Mouse (Mus musculus) midbrain, embryonic 11.5 days (tissue): ENCODE data around the gene Trabd2b. TPM values are rescaled to one million over a fixed set of nuclear protein-coding genes. Genes with fewer than 3 reads are reported as not detected.

Experiments
- ATAC-seq: fragments of 200-750 bp; cut with Nextera tagmentation; 2 replicates; pipeline ENCODE4 v1.8.0; 2017; ENCODE audit warnings: moderate TSS enrichment, moderate library complexity; ENCODE audit not compliant: low FRiP score
- DNase-seq: peaks from one replicate; pipeline ENCODE4 v3.0.0; 2015; ENCODE audit warnings: low spot score; ENCODE audit errors: missing footprints
- H3K27ac ChIP-seq: fragments of 300-500 bp; sonication (generic); 2 replicates; pipeline ENCODE4 v1.5.1; 2014; ENCODE audit warnings: low read depth, low read length
- H3K27me3 ChIP-seq: fragments of 300-500 bp; sonication (generic); 2 replicates; pipeline ENCODE4 v1.6.1; 2014; ENCODE audit warnings: mild to moderate bottlenecking, low read length, moderate library complexity, mixed read lengths; ENCODE audit not compliant: control insufficient read depth, insufficient read depth
- H3K36me3 ChIP-seq: fragments of 300-500 bp; sonication (generic); 2 replicates; pipeline ENCODE4 v1.6.1; 2014; ENCODE audit warnings: mild to moderate bottlenecking, low read length, moderate library complexity, mixed read lengths; ENCODE audit not compliant: control insufficient read depth, insufficient read depth
- H3K4me1 ChIP-seq: fragments of 300-500 bp; sonication (generic); 2 replicates; pipeline ENCODE4 v1.6.1; 2014; ENCODE audit warnings: low read length; ENCODE audit not compliant: control insufficient read depth, insufficient read depth
- H3K4me2 ChIP-seq: fragments of 300-500 bp; sonication (generic); 2 replicates; pipeline ENCODE4 v1.6.1; 2014; ENCODE audit warnings: mild to moderate bottlenecking, moderate library complexity
- H3K4me3 ChIP-seq: fragments of 300-500 bp; sonication (generic); 2 replicates; pipeline ENCODE4 v1.5.1; 2014; ENCODE audit warnings: low read depth, low read length
- H3K9ac ChIP-seq: fragments of 300-500 bp; sonication (generic); 2 replicates; pipeline ENCODE4 v1.6.1; 2014; ENCODE audit warnings: low read length
- H3K9me3 ChIP-seq: fragments of 300-500 bp; sonication (generic); 2 replicates; pipeline ENCODE4 v1.6.1; 2016; ENCODE audit warnings: low read length; ENCODE audit not compliant: control insufficient read depth
- WGBS: fragments of 180-500 bp; shearing (Covaris S2); extraction: QIAGEN DNeasy Blood & Tissue Kit; methylation state at CpG from one replicate; pipeline ENCODE4 v1.1.7; 2014; 5-methylcytosine and 5-hydroxymethylcytosine counted together
- polyA plus RNA-seq: library from polyadenylated mRNA; unstranded; fragments of >200 nt; fragmentation: Nextera tagmentation; extraction: Ambion mirVana; gene quantifications from 2 replicates; pipeline ENCODE4 v1.2.1, GENCODE M21; 2014

Trabd2b gene
- polyA plus RNA-seq, 1 experiment from 2014 or later = 2.2 TPM

- H3K27ac ChIP-seq = no peak overlapping the region
- H3K4me3 ChIP-seq = no peak overlapping the region
- DNase-seq (peak; percentile 66), ATAC-seq (peak; percentile 70; the same call in 1 of the 2 replicates)
- H3K4me2 ChIP-seq = no peak overlapping the region
- H3K27me3 ChIP-seq = no peaks in the 10 kb centered on the region
- no peak overlapping the region for H3K9ac ChIP-seq
- no peaks in the 10 kb centered on the region for H3K36me3 ChIP-seq
- 57% methylated on average over 11 of the region's 11 CpGs for WGBS
- H3K4me1 ChIP-seq = no peaks in the 10 kb centered on the region
- no peaks in the 10 kb centered on the region for H3K9me3 ChIP-seq
Observed at GRCm38 (mm10) chr4:114504227-114505041, 97.9 kb downstream of the Trabd2b start.

- H3K27ac ChIP-seq = no peak overlapping the region
- peak; percentile 4 for DNase-seq
- no peak overlapping the region for H3K9ac ChIP-seq
- no peak overlapping the region for H3K4me2 ChIP-seq
- no peak overlapping the region for H3K4me3 ChIP-seq
- no peaks in the 10 kb centered on the region for H3K27me3 ChIP-seq
- no peaks in the 10 kb centered on the region for H3K9me3 ChIP-seq
- no peaks in the 10 kb centered on the region for H3K4me1 ChIP-seq
- WGBS = 88% methylated on average over 6 of the region's 6 CpGs
- no peaks in the 10 kb centered on the region for H3K36me3 ChIP-seq
- ATAC-seq = no peak
Observed at GRCm38 (mm10) chr4:114509601-114510000, 103.1 kb downstream of the Trabd2b start.

GRCm38 (mm10) chr4:114511649-114512048 is 105.1 kb downstream of the Trabd2b start:
- no peaks in the 10 kb centered on the region for H3K9me3 ChIP-seq
- H3K27me3 ChIP-seq = no peaks in the 10 kb centered on the region
- 97% methylated on average over 3 of the region's 3 CpGs for WGBS
- H3K4me3 ChIP-seq = no peak overlapping the region
- H3K4me1 ChIP-seq = no peaks in the 10 kb centered on the region
- no peak overlapping the region for H3K9ac ChIP-seq
- ATAC-seq (no peak), DNase-seq (no peak)
- no peaks in the 10 kb centered on the region for H3K36me3 ChIP-seq
- H3K27ac ChIP-seq = no peak overlapping the region
- H3K4me2 ChIP-seq = no peak overlapping the region

- no peaks in the 10 kb centered on the region for H3K27me3 ChIP-seq
- H3K4me1 ChIP-seq = no peaks in the 10 kb centered on the region
- DNase-seq (peak; percentile 54), ATAC-seq (no peak)
- H3K4me2 ChIP-seq = no peak overlapping the region
- no peak overlapping the region for H3K9ac ChIP-seq
- H3K27ac ChIP-seq = no peak overlapping the region
- H3K36me3 ChIP-seq = no peaks in the 10 kb centered on the region
- no peaks in the 10 kb centered on the region for H3K9me3 ChIP-seq
- no peak overlapping the region for H3K4me3 ChIP-seq
Observed at GRCm38 (mm10) chr4:114513149-114513548, 106.6 kb downstream of the Trabd2b start.

- Histone ChIP-seq H3K36me3 (no peaks in the 10 kb centered on the region), H3K4me2 (no peak overlapping the region), H3K27me3 (no peaks in the 10 kb centered on the region), H3K27ac (no peak overlapping the region), H3K4me1 (no peaks in the 10 kb centered on the region), H3K9me3 (no peaks in the 10 kb centered on the region), H3K9ac (no peak overlapping the region), H3K4me3 (no peak overlapping the region)
- DNase-seq = peak; percentile 73
- WGBS = 74% methylated on average over 5 of the region's 5 CpGs
- no peak for ATAC-seq
Observed at GRCm38 (mm10) chr4:114515330-114515771, 108.8 kb downstream of the Trabd2b start.

- H3K4me1 ChIP-seq = no peaks in the 10 kb centered on the region
- no peak overlapping the region for H3K27ac ChIP-seq
- no peak overlapping the region for H3K9ac ChIP-seq
- H3K36me3 ChIP-seq = no peaks in the 10 kb centered on the region
- peak; percentile 69 for DNase-seq
- H3K9me3 ChIP-seq = no peaks in the 10 kb centered on the region
- WGBS = 76% methylated on average over 4 of the region's 4 CpGs
- H3K4me2 ChIP-seq = no peak overlapping the region
- no peak overlapping the region for H3K4me3 ChIP-seq
- no peaks in the 10 kb centered on the region for H3K27me3 ChIP-seq
- ATAC-seq = no peak
Observed at GRCm38 (mm10) chr4:114516651-114517050, 110.1 kb downstream of the Trabd2b start.

GRCm38 (mm10) chr4:114518061-114518460 is 111.5 kb downstream of the Trabd2b start:
- no peaks in the 10 kb centered on the region for H3K27me3 ChIP-seq
- no peaks in the 10 kb centered on the region for H3K36me3 ChIP-seq
- DNase-seq (peak; percentile 28), ATAC-seq (no peak)
- no peaks in the 10 kb centered on the region for H3K4me1 ChIP-seq
- 85% methylated on average over 3 of the region's 3 CpGs for WGBS
- H3K4me3 ChIP-seq = no peak overlapping the region
- no peaks in the 10 kb centered on the region for H3K9me3 ChIP-seq
- no peak overlapping the region for H3K27ac ChIP-seq
- no peak overlapping the region for H3K4me2 ChIP-seq
- no peak overlapping the region for H3K9ac ChIP-seq

GRCm38 (mm10) chr4:114518571-114518970 is 112.0 kb downstream of the Trabd2b start:
- Histone ChIP-seq H3K9ac (no peak overlapping the region), H3K27ac (no peak overlapping the region), H3K9me3 (no peaks in the 10 kb centered on the region), H3K4me2 (no peak overlapping the region), H3K4me3 (no peak overlapping the region), H3K4me1 (no peaks in the 10 kb centered on the region), H3K27me3 (no peaks in the 10 kb centered on the region), H3K36me3 (no peaks in the 10 kb centered on the region)
- ATAC-seq = no peak
- peak; percentile 14 for DNase-seq
- 97% methylated on average over 1 of the region's 1 CpGs for WGBS

- WGBS = 84% methylated on average over 4 of the region's 4 CpGs
- no peak overlapping the region for H3K27ac ChIP-seq
- no peak overlapping the region for H3K4me3 ChIP-seq
- H3K9me3 ChIP-seq = no peaks in the 10 kb centered on the region
- H3K4me1 ChIP-seq = no peaks in the 10 kb centered on the region
- peak; percentile 56 for DNase-seq
- no peaks in the 10 kb centered on the region for H3K27me3 ChIP-seq
- H3K36me3 ChIP-seq = no peaks in the 10 kb centered on the region
- no peak overlapping the region for H3K9ac ChIP-seq
- no peak for ATAC-seq
- H3K4me2 ChIP-seq = no peak overlapping the region
Observed at GRCm38 (mm10) chr4:114519321-114519720, 112.8 kb downstream of the Trabd2b start.
